Mouse (Mus musculus): ENCODE measurements around the gene Tmsb15a. TPM values are rescaled to one million over a fixed set of nuclear protein-coding genes. Genes with fewer than 3 reads are reported as not detected.

The Tmsb15a gene
- total RNA-seq (2023) = not detected

GRCm38 (mm10) chrX:135725161-135725560 lies at the start of gene Tmsb15a:
Tmsb15a (minus strand) TSS chrX:135725261.

GRCm38 (mm10) chrX:135742304-135743055 lies 17.4 kb upstream of the Tmsb15a start, which contains the start of the genes Armcx5 and Gprasp1:
Armcx5 (plus strand) TSS chrX:135742733.
Gprasp1 (plus strand) TSS chrX:135742733.

GRCm38 (mm10) chrX:135693633-135694032 lies 31.4 kb downstream of the Tmsb15a start, which contains the start of gene Tcp11x2:
Tcp11x2 (minus strand) TSS chrX:135693790.

Other genes with a start within 250 kb of the Tmsb15a start
- gene AV320801, start 230.7 kb downstream of the Tmsb15a start, total RNA-seq (2023) = not detected
- gene Nxf7, start 126.5 kb downstream of the Tmsb15a start, total RNA-seq (2023) = not detected
- gene Prame, start 97.6 kb downstream of the Tmsb15a start, total RNA-seq (2023) = not detected
- 1 to 10 TPM in 1 of 2 experiments, not detected in 1; 2.3 TPM for gene Tcp11x2, start 31.5 kb downstream of the Tmsb15a start, total RNA-seq (2023)
- gene Armcx5, start 17.5 kb upstream of the Tmsb15a start, total RNA-seq (2023) = 10 to 100 TPM; 11.7 to 13.6 TPM
- 10 to 100 TPM; 15.8 to 16.1 TPM for gene Gprasp1, start 17.5 kb upstream of the Tmsb15a start, total RNA-seq (2023)
- 1 to 10 TPM; 2.1 to 4.5 TPM for gene Bhlhb9, start 72.3 kb upstream of the Tmsb15a start, total RNA-seq (2023)
- 1 to 10 TPM in 1 of 2 experiments, not detected in 1; 2.8 TPM for gene Gprasp2, start 113.8 kb upstream of the Tmsb15a start, total RNA-seq (2023)

Measured in neutrophil, adult 83 days (primary cell).